8 mouse cellular contexts compared by ENCODE assay signal in genomic region chr5:142902506-142903314, GRCm38 (mm10). TPM values are rescaled to one million over a fixed set of nuclear protein-coding genes. Genes with fewer than 3 reads are reported as not detected.
DNase-seq lines count a peak whose midpoint lies in the region; ATAC-seq and TF ChIP-seq lines count a peak whose summit lies in the region.

No protein-coding gene starts in this region.

- peaks cover 12 to 41% of the 10 kb centered on the region in 2 experiments for H3K4me1 ChIP-seq in CH12.LX (ENCODE audit: control insufficient read depth in 1 of 2, insufficient read depth in 2 of 2)
- peaks cover 15% of the 10 kb centered on the region for H3K4me1 ChIP-seq in forebrain, postnatal 0 days (ENCODE audit: insufficient read depth)
- peaks cover 41% of the 10 kb centered on the region for H3K4me1 ChIP-seq in liver, embryonic 15.5 days (replicated peaks)

- no peak for TF ChIP-seq RAD21 in CH12.LX (IDR thresholded peaks at IDR 0.05; ENCODE audit: low read depth, low read length)

- peak overlapping the region; percentile 35 for H3K27ac ChIP-seq in CH12.LX (ENCODE audit: insufficient read depth, low read depth)
- H3K27ac ChIP-seq in forebrain, postnatal 0 days (ENCODE audit: low read depth, low read length), result peak overlapping the region; percentile 23; the same call in 1 of the 2 replicates
- H3K27ac ChIP-seq in liver, embryonic 15.5 days (replicated peaks), result peak overlapping the region; percentile 48

- DNase-seq in B cell, adult 2 months, result peak; percentile 33 to 47
- DNase-seq in CH12.LX (ENCODE audit: extremely low read depth) (no peak), MN1 (ENCODE audit: low spot score) (no peak)
- DNase-seq in forebrain, postnatal 0 days, result peak; percentile 25
- no peak for DNase-seq in frontal cortex, postnatal 14 days (ENCODE audit: low spot score in 2 of 2)
- DNase-seq in adrenal gland, postnatal 36 days, result no peak

- H3K27me3 ChIP-seq in CH12.LX (replicated peaks), result no peaks in the 10 kb centered on the region
- H3K27me3 ChIP-seq in forebrain, postnatal 0 days (ENCODE audit: insufficient read depth, low read length), result no peaks in the 10 kb centered on the region
- H3K27me3 ChIP-seq in liver, embryonic 15.5 days, result no peaks in the 10 kb centered on the region

- dilution Hi-C loops in CH12.LX (cut with MboI; ENCODE audit: extremely low pct_ligation_motif_present, extremely low pct_unique_long_range_greater_than_20kb, low sequenced_read_pairs), result no loop called here

- 0 out of 2 replicates have a peak overlapping the region, but pooled peaks have one; percentile 10 for H3K4me2 ChIP-seq in CH12.LX (ENCODE audit: insufficient read depth, low read depth, poor library complexity, severe bottlenecking)
- H3K4me2 ChIP-seq in forebrain, postnatal 0 days (ENCODE audit: low read depth), result peak overlapping the region; percentile 55
- peak overlapping the region; percentile 6; the same call in 1 of the 2 replicates for H3K4me2 ChIP-seq in liver, embryonic 15.5 days

- in situ Hi-C loops in CH12.LX (cut with MboI; ENCODE audit: low pct_ligation_motif_present, low pct_unique_long_range_greater_than_20kb, low sequenced_read_pairs), result no loop called here

- TF ChIP-seq POLR2A in CH12.LX (IDR thresholded peaks at IDR 0.05; ENCODE audit: low read depth, low read length), result peak; percentile 69

- peak overlapping the region in 1 of 3 experiments; percentile 28 for H3K4me3 ChIP-seq in CH12.LX (replicated peaks in 1 of 3; ENCODE audit: low read depth in 2 of 3, low read length in 2 of 3, poor library complexity in 1 of 3)
- H3K4me3 ChIP-seq in forebrain, postnatal 0 days (ENCODE audit: low read depth, low read length), result no peak overlapping the region
- 0 out of 2 replicates have a peak overlapping the region, but pooled peaks have one; percentile 3 for H3K4me3 ChIP-seq in liver, embryonic 15.5 days (replicated peaks)

- no peak overlapping the region; the same call in 1 of the 2 replicates for H3K9ac ChIP-seq in CH12.LX (ENCODE audit: insufficient read depth, low read depth)
- peak overlapping the region; percentile 25 for H3K9ac ChIP-seq in forebrain, postnatal 0 days
- H3K9ac ChIP-seq in liver, embryonic 15.5 days, result no peak overlapping the region

- H3K9me3 ChIP-seq in CH12.LX (replicated peaks; ENCODE audit: low read length), result no peaks in the 10 kb centered on the region
- no peaks in the 10 kb centered on the region for H3K9me3 ChIP-seq in forebrain, postnatal 0 days (ENCODE audit: low read length)
- no peaks in the 10 kb centered on the region for H3K9me3 ChIP-seq in liver, embryonic 15.5 days (replicated peaks)

- no peak for TF ChIP-seq CTCF in CH12.LX (conservative IDR thresholded peaks at IDR 0.05 in 1 of 2, IDR thresholded peaks at IDR 0.05 in 1 of 2; ENCODE audit: low read depth in 2 of 2, low read length in 2 of 2)
- no peak for TF ChIP-seq CTCF in forebrain, postnatal 0 days (IDR thresholded peaks at IDR 0.05; ENCODE audit: low read depth)

- no peak for TF ChIP-seq EP300 in CH12.LX (IDR thresholded peaks at IDR 0.05; ENCODE audit: low read length)

- no peak for ATAC-seq in forebrain, postnatal 0 days
- ATAC-seq in liver, embryonic 15.5 days (ENCODE audit: insufficient read depth), result no peak
- ATAC-seq in inflammation-experienced regulatory T-cells, adult 6 months, result no peak

- peaks cover 38% of the 10 kb centered on the region for H3K79me2 ChIP-seq in CH12.LX (replicated peaks; ENCODE audit: control insufficient read depth, extremely low read depth, insufficient read depth, poor library complexity, severe bottlenecking)

- H3K36me3 ChIP-seq in CH12.LX (replicated peaks in 1 of 2; ENCODE audit: control insufficient read depth in 1 of 2, insufficient read depth in 1 of 2, low read length in 1 of 2), result peaks cover 54 to 70% of the 10 kb centered on the region in 2 experiments
- H3K36me3 ChIP-seq in forebrain, postnatal 0 days (ENCODE audit: insufficient read depth), result peaks cover 64% of the 10 kb centered on the region
- peaks cover 70% of the 10 kb centered on the region for H3K36me3 ChIP-seq in liver, embryonic 15.5 days (replicated peaks)

- 57% methylated on average over 5 of the region's 5 CpGs for WGBS in forebrain, postnatal 0 days
- 66% methylated on average over 5 of the region's 5 CpGs for WGBS in liver, embryonic 15.5 days (ENCODE audit: insufficient replicate concordance)

TF ChIP-seq in CH12.LX, 34 proteins besides CTCF, POLR2A, EP300 and RAD21:
- TF ChIP-seq MYC (IDR thresholded peaks at IDR 0.05; ENCODE audit: low read depth, low read length) (no peak), MEF2A (IDR thresholded peaks at IDR 0.05; ENCODE audit: borderline replicate concordance, low read depth, low read length) (no peak), NELFE (IDR thresholded peaks at IDR 0.05; ENCODE audit: low read depth, low read length) (no peak), USF2 (conservative IDR thresholded peaks at IDR 0.05; ENCODE audit: low read depth, low read length) (peak; percentile 1; the same call in 1 of the 2 replicates), MAZ (IDR thresholded peaks at IDR 0.05; ENCODE audit: low read depth, low read length) (no peak; the same call in 1 of the 2 replicates), E2F4 (IDR thresholded peaks at IDR 0.05; ENCODE audit: insufficient replicate concordance, low read depth, low read length) (no peak), CHD1 (IDR thresholded peaks at IDR 0.05; ENCODE audit: low read depth, low read length) (no peak), ZMIZ1 (IDR thresholded peaks at IDR 0.05; ENCODE audit: low read depth, low read length) (peak; percentile 95; the same call in 1 of the 2 replicates), NRF1 (IDR thresholded peaks at IDR 0.05; ENCODE audit: low read depth, low read length) (no peak), POLR2AphosphoS2 (IDR thresholded peaks at IDR 0.05; ENCODE audit: low read depth, low read length) (peak; percentile 93), ZKSCAN1 (IDR thresholded peaks at IDR 0.05; ENCODE audit: borderline replicate concordance, low read depth, low read length) (no peak), CHD2 (IDR thresholded peaks at IDR 0.05; ENCODE audit: low read length) (no peak; the same call in 1 of the 2 replicates), JUND (conservative IDR thresholded peaks at IDR 0.05; ENCODE audit: low read depth, low read length) (no peak), ZNF384 (IDR thresholded peaks at IDR 0.05; ENCODE audit: low read depth, low read length) (no peak), MAFK (IDR thresholded peaks at IDR 0.05; ENCODE audit: insufficient replicate concordance, low read length) (0 out of 2 replicates have a peak, but pooled peaks have one; percentile 6), HCFC1 (IDR thresholded peaks at IDR 0.05; ENCODE audit: low read depth, low read length) (no peak), TBP (conservative IDR thresholded peaks at IDR 0.05; ENCODE audit: low read depth, low read length) (no peak), JUN (IDR thresholded peaks at IDR 0.05; ENCODE audit: insufficient read depth, low read depth, low read length) (no peak), GABPA (IDR thresholded peaks at IDR 0.05; ENCODE audit: insufficient replicate concordance, low read depth, low read length) (no peak), RCOR1 (conservative IDR thresholded peaks at IDR 0.05; ENCODE audit: low read depth, low read length) (no peak), BHLHE40 (IDR thresholded peaks at IDR 0.05; ENCODE audit: low read depth, low read length) (no peak), MAX (IDR thresholded peaks at IDR 0.05; ENCODE audit: low read length) (no peak), MXI1 (IDR thresholded peaks at IDR 0.05; ENCODE audit: low read depth, low read length) (no peak)

RNA-seq across cellular contexts. Expression of gene Actb, which starts 3.8 kb away (rescaled TPM):
- 4,756 and 5,246 TPM in 2 replicates for total RNA-seq in CH12.LX (2012; rRNA removed)
- total RNA-seq in CH12.LX (2014; rRNA removed), result 3,882 and 4,152 TPM in 2 replicates
- polyA plus RNA-seq in CH12.LX (2012; ENCODE audit: insufficient read length, low read depth), result 3,023 and 5,048 TPM in 2 replicates
- total RNA-seq in forebrain, postnatal 0 days (2014; rRNA removed), result 5,288 and 5,744 TPM in 2 replicates
- 19,349 and 21,354 TPM in 2 replicates for polyA plus RNA-seq in forebrain, postnatal 0 days (2015; fragmentation: Nextera tagmentation; extraction: Ambion mirVana)
- 5,733 and 6,728 TPM in 2 replicates for polyA plus RNA-seq in liver, embryonic 15.5 days (2015; fragmentation: Nextera tagmentation; extraction: Ambion mirVana)
- over 10,000 TPM; 20,020 to 68,742 (median 52,499) TPM for polyA plus RNA-seq in inflammation-experienced regulatory T-cells, adult 6 months (2017; shearing (Covaris generic))
- total RNA-seq in adrenal gland, postnatal 36 days (2021), result 1,000 to 10,000 TPM; 3,336 to 3,351 TPM

RNA-seq across cellular contexts. Expression of gene Fbxl18, which starts 7.5 kb away (rescaled TPM):
- total RNA-seq in CH12.LX (2012; rRNA removed), result 5.0 and 6.4 TPM in 2 replicates
- 2.3 and 3.7 TPM in 2 replicates for total RNA-seq in CH12.LX (2014; rRNA removed)
- 5.0 and 5.5 TPM in 2 replicates for polyA plus RNA-seq in CH12.LX (2012; ENCODE audit: insufficient read length, low read depth)
- total RNA-seq in forebrain, postnatal 0 days (2014; rRNA removed), result 24.9 and 38.0 TPM in 2 replicates
- 14.9 and 27.0 TPM in 2 replicates for polyA plus RNA-seq in forebrain, postnatal 0 days (2015; fragmentation: Nextera tagmentation; extraction: Ambion mirVana)
- 3.3 and 4.2 TPM in 2 replicates for polyA plus RNA-seq in liver, embryonic 15.5 days (2015; fragmentation: Nextera tagmentation; extraction: Ambion mirVana)
- polyA plus RNA-seq in inflammation-experienced regulatory T-cells, adult 6 months (2017; shearing (Covaris generic)), result 1 to 10 TPM; 4.6 to 5.8 (median 5.5) TPM
- 10 to 100 TPM; 10.8 to 13.9 TPM for total RNA-seq in adrenal gland, postnatal 36 days (2021)

RNA-seq across cellular contexts. Expression of gene Fscn1, which starts 57.4 kb away (rescaled TPM):
- total RNA-seq in CH12.LX (2012; rRNA removed), result 51.7 and 65.3 TPM in 2 replicates
- total RNA-seq in CH12.LX (2014; rRNA removed), result 18.2 and 19.7 TPM in 2 replicates
- polyA plus RNA-seq in CH12.LX (2012; ENCODE audit: insufficient read length, low read depth), result 70.4 and 75.7 TPM in 2 replicates
- total RNA-seq in forebrain, postnatal 0 days (2014; rRNA removed), result 394 and 457 TPM in 2 replicates
- 522 and 558 TPM in 2 replicates for polyA plus RNA-seq in forebrain, postnatal 0 days (2015; fragmentation: Nextera tagmentation; extraction: Ambion mirVana)
- 23.0 and 23.4 TPM in 2 replicates for polyA plus RNA-seq in liver, embryonic 15.5 days (2015; fragmentation: Nextera tagmentation; extraction: Ambion mirVana)
- polyA plus RNA-seq in inflammation-experienced regulatory T-cells, adult 6 months (2017; shearing (Covaris generic)), result 1 to 10 TPM in 1 of 3 experiments, not detected in 2; 1.2 TPM
- 10 to 100 TPM; 33.6 to 42.0 TPM for total RNA-seq in adrenal gland, postnatal 36 days (2021)

Comparison
In these comparisons a context has a peak if more than half of its experiments do, and no peak if none do; other contexts are left out.
1. DNase-seq: peak in B cell, adult 2 months (2 of 2) and forebrain, postnatal 0 days (single experiment); none in CH12.LX (single experiment), frontal cortex, postnatal 14 days (0 of 2), MN1 (single experiment) and adrenal gland, postnatal 36 days (0 of 2).
2. RNA of gene Fscn1, which starts 57.4 kb away (polyA plus RNA-seq): 522 to 558 TPM in forebrain, postnatal 0 days, 70.4 to 75.7 TPM in CH12.LX and 23.0 to 23.4 TPM in liver, embryonic 15.5 days; 1.2 TPM in inflammation-experienced regulatory T-cells, adult 6 months; every median in the first group is over 10 times any median in the second.
3. Peak in every context shown above with its lines, with median percentiles within 50 percentile points of each other: H3K27ac ChIP-seq and H3K4me2 ChIP-seq.